Mouse (Mus musculus): ENCODE data around the gene Ciao2a.

DNA sequence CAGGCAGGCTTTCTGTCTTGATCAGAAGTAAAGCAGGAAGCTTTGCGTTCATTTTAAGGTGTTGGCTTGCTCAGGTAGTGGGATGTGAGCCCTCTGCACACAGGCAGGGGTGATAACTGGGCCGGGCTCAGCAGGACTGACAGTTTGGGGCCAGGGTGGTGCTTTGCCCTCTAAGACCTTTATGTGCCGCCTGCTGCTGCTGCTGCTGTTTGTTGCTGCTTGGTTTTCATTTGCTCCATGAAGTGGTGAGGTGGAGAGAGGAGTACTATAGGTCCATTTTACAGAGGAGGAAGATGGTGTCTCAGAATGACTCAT is 56.2 kb downstream of the Ciao2a start:
- TF ChIP-seq MAX (IDR thresholded peaks at IDR 0.05; ENCODE audit: low read depth) (no peak), POLR2A (IDR thresholded peaks at IDR 0.05; ENCODE audit: insufficient read length, low read depth) (no peak), POLR2AphosphoS2 (IDR thresholded peaks at IDR 0.05; ENCODE audit: insufficient read length, low read depth) (no peak), MYOD1 (IDR thresholded peaks at IDR 0.05; ENCODE audit: control insufficient read depth in 1 of 3, insufficient read length in 2 of 3, low read depth in 2 of 3) (no peak), REST (IDR thresholded peaks at IDR 0.05; ENCODE audit: insufficient read depth, insufficient read length) (no peak)

Measured in myocyte (in vitro differentiated cells).